Mouse (Mus musculus) forebrain, embryonic 10.5 days (tissue): Measurements from ENCODE around the gene Fgf2. TPM values are rescaled to one million over a fixed set of nuclear protein-coding genes. Genes with fewer than 3 reads are reported as not detected.

ENCODE experiments used
- DNase-seq: peaks from one replicate; pipeline ENCODE4 v3.0.0-alpha.2; 2017; ENCODE audit warnings: low spot score; ENCODE audit errors: extremely low spot score
- H3K27ac ChIP-seq: fragments of 300-500 bp; sonication (generic); 2 replicates; pipeline ENCODE4 v1.5.1; 2016; ENCODE audit warnings: mild to moderate bottlenecking
- H3K27me3 ChIP-seq: fragments of 300-500 bp; sonication (generic); 2 replicates; pipeline ENCODE4 v1.6.1; 2016; ENCODE audit warnings: mild to moderate bottlenecking; ENCODE audit not compliant: poor library complexity, severe bottlenecking
- H3K36me3 ChIP-seq: fragments of 300-500 bp; sonication (generic); replicated peaks from 2 replicates; pipeline ENCODE4 v1.6.1; 2016; ENCODE audit warnings: mild to moderate bottlenecking, moderate library complexity
- H3K4me1 ChIP-seq: fragments of 300-500 bp; sonication (generic); 2 replicates; pipeline ENCODE4 v1.6.1; 2016
- H3K4me3 ChIP-seq: fragments of 300-500 bp; sonication (generic); 2 replicates; pipeline ENCODE4 v1.5.1; 2016; ENCODE audit warnings: mild to moderate bottlenecking, moderate library complexity
- H3K9me3 ChIP-seq: fragments of 300-500 bp; sonication (generic); 2 replicates; pipeline ENCODE4 v1.6.1; 2016; ENCODE audit warnings: mild to moderate bottlenecking, moderate library complexity
- WGBS: fragments of 180-500 bp; shearing (Covaris S2); methylation state at CpG from one replicate; pipeline ENCODE4 v1.1.7; 2016; 5-methylcytosine and 5-hydroxymethylcytosine counted together
- polyA plus RNA-seq: library from polyadenylated mRNA; unstranded; fragments of >200 nt; fragmentation: Nextera tagmentation; extraction: Ambion mirVana; gene quantifications from 2 replicates; pipeline ENCODE4 v1.2.1, GENCODE M21; 2016

The Fgf2 gene
- polyA plus RNA-seq, 1 experiment from 2014 or later, result 0.36 TPM

DNA sequence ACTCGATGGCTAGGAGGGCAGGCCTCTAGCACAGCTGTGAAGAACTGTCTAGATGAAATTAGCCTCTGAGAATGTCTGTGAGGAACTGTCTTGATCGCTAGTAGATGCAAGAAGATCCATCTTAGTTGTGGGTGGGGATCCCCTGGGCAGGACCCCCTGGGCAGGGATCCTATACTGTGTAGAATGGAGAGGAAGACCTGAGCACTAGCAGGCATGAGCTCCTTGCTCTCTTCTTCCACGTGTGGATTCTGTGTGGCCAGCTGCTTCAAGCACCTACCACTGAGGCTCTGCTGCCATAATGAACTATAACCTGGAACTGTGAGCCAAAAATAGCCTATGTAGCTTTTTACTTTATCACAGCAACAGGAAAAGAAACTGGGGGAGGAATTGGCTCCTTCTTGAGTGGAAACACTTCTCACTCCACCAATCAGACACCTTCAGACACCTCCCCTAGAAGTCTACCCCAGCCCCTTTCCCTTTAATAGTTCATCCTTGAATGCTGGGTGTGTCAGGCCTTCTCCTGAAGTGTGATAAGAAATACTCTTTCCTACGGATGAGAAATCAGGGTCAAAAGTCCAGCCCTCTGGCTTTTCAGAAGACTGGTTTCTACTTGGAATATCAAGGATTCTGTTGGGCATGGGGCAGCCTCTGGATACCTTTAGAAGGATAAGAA is 18.4 kb downstream of the Fgf2 start:
- Histone ChIP-seq H3K27me3 (no peaks in the 10 kb centered on the region), H3K27ac (no peak overlapping the region), H3K36me3 (no peaks in the 10 kb centered on the region), H3K9me3 (no peaks in the 10 kb centered on the region), H3K4me1 (no peaks in the 10 kb centered on the region), H3K4me3 (no peak overlapping the region)
- 59% methylated on average over 4 of the region's 4 CpGs for WGBS
- DNase-seq, result no peak

DNA sequence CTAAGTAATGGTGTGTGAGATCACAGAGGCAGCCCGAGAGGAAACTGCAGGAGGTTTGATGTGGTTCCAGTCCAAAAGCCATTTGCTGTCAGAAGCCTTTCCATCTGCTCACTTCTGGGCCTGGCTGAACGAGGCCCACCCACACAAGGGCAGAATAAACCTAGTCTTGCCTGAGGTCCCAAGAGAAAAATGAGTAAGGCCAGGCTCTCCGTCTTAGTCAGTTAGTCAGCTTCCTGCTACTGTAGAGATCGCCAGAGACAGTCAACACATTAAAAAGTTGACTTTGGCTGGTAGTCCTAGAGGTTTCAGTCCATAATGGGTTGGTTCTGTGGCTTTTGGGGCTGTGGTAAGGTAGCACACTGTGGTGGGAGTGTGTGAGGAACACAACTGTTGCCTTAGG is 22.3 kb downstream of the Fgf2 start:
- 85% methylated on average over 4 of the region's 4 CpGs for WGBS
- Histone ChIP-seq H3K4me1 (no peaks in the 10 kb centered on the region), H3K4me3 (no peak overlapping the region), H3K27ac (no peak overlapping the region), H3K9me3 (no peaks in the 10 kb centered on the region), H3K27me3 (no peaks in the 10 kb centered on the region), H3K36me3 (no peaks in the 10 kb centered on the region)
- DNase-seq, result no peak

DNA sequence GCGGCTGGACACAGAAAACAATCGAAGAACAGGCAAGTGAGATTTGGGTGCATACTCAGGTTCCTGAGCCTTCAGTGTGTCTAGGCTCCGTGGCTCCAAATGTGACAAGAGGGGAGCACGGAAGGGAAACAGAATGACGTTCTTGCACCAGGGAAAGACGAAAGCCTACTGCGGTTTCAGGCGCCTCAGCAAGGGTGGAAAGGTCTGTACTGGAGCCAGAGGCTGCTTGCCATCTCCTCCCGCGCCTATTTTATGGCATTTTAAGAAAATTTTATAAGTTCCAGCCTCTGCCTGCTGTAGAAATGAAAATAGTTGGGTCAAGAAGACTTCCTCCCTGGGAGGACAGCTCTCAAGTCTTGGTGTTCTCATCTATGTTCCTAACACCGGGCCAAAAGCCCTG is 25.6 kb downstream of the Fgf2 start:
- no peaks in the 10 kb centered on the region for H3K27me3 ChIP-seq
- 92% methylated on average over 11 of the region's 11 CpGs for WGBS
- H3K4me3 ChIP-seq, result no peak overlapping the region
- no peaks in the 10 kb centered on the region for H3K36me3 ChIP-seq
- no peak overlapping the region for H3K27ac ChIP-seq
- H3K4me1 ChIP-seq, result peaks cover 4% of the 10 kb centered on the region
- no peak for DNase-seq
- no peaks in the 10 kb centered on the region for H3K9me3 ChIP-seq

DNA sequence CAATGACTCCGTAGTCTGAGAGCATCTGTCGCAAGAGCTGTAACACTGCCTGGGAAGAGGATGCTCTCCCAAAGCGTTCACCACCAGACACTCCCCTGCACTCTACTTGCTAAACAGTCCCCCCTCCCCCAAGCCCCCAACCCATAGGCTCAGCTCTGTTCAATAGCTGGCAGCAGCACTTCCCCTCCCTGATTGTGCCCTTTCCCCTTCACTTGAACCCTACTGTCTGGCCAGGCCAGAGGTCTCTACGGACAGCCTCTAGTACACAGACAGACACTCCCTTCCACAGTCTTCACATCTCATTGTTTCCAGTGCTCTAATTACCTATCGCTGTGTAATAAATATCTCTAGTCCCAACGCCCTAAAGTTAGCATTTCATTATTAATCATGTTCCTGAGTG is 29.8 kb downstream of the Fgf2 start:
- DNase-seq, result no peak
- no peak overlapping the region for H3K27ac ChIP-seq
- H3K9me3 ChIP-seq, result no peaks in the 10 kb centered on the region
- H3K4me1 ChIP-seq, result peaks cover 4% of the 10 kb centered on the region
- H3K27me3 ChIP-seq, result no peaks in the 10 kb centered on the region
- H3K4me3 ChIP-seq, result no peak overlapping the region
- WGBS, result 83% methylated on average over 6 of the region's 6 CpGs
- H3K36me3 ChIP-seq, result no peaks in the 10 kb centered on the region

DNA sequence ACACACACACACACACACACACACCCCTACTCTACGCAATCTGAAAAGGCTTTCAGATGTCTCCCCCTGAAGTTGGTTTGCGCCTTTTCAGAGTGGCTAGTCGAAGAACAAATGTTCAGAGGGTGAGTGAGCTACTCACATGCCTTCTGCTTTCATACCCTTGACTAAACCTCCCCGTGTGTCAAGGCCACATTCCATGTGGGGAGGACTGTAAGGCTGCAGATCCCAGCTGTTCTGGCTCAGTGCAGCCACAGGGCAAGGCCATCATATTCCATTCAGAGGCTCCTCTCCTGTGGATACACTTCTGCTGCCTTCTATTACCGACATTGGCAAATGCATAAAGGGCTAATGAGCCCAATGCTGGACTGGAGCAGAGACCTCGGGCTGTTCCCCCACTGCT is 30.3 kb downstream of the Fgf2 start:
- peaks cover 4% of the 10 kb centered on the region for H3K4me1 ChIP-seq
- no peak overlapping the region for H3K27ac ChIP-seq
- WGBS, result 95% methylated on average over 6 of the region's 6 CpGs
- H3K27me3 ChIP-seq, result no peaks in the 10 kb centered on the region
- no peak for DNase-seq
- H3K36me3 ChIP-seq, result no peaks in the 10 kb centered on the region
- no peak overlapping the region for H3K4me3 ChIP-seq
- H3K9me3 ChIP-seq, result no peaks in the 10 kb centered on the region

DNA sequence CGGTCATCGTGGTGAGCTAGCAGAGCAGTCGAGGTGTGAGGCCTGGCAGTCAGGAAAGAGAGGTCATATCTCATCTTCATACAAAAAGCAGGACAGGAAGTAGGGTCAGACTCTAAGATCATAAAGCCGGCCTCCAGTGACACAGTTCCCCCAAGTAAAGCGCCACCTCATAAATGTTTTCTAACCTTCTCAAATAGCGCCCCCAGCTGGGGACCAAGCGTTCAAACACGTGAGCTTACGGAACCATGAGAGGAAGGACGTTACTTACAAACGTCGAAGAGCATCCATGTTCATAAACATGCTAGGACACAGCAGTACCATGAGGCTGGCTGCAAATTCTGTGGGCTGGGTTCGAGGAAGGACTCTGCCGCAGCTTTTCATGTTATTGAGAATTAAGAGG is 31.1 kb downstream of the Fgf2 start:
- DNase-seq, result no peak
- WGBS, result 86% methylated on average over 14 of the region's 14 CpGs

DNA sequence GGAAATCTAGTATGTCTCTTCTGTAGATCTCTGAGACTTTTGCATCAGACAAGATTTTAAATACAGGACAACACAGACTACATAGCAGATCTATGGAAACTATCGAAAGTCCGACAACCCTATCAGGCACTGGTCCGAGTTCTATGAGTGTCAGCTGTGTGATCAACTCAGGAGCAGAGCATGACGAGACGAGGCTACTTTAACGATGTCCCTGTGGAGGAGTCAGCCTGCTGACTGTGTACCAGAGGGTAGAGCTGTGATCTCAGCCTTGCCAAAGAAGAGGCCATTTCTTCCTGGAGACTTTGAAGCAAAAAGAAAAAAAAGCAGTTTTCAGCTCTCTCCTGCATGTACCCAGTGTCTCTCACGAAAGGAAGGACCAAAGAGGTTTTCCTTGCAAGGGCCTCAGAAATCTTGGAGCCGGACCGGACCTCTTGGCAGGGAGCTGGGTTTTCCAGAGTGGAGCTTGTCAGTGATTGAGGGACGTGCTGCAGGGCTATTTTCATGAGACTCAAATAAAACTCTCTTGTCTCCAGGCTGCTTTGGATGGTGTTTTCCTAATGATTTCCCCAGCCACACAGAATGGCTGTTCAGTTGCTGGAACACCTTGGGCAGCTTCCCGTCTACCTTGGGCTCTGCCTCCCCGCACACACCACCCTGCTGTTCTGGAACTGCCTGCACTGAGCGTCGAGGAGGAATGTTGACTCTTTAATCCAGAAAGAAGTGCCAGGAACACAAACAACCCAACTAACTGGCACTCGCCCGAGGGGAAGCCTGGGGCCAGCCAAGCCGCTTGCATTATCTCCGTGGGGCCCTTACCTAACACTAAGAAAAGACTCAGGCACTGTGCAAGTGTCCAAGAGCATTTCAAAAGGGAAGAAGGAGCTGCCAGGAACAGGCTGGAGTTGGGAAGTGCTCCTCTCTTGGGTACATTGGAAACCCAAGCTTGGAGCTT is 32.1 kb downstream of the Fgf2 start:
- no peaks in the 10 kb centered on the region for H3K27me3 ChIP-seq
- no peak overlapping the region for H3K27ac ChIP-seq
- WGBS, result 80% methylated on average over 18 of the region's 18 CpGs
- no peaks in the 10 kb centered on the region for H3K9me3 ChIP-seq
- H3K36me3 ChIP-seq, result no peaks in the 10 kb centered on the region
- peaks cover 4% of the 10 kb centered on the region for H3K4me1 ChIP-seq
- DNase-seq, result no peak
- no peak overlapping the region for H3K4me3 ChIP-seq

More for the DNA sequence above, 31.1 kb downstream of the Fgf2 start:
- H3K4me1 ChIP-seq, result peaks cover 4% of the 10 kb centered on the region
- H3K27ac ChIP-seq, result no peak overlapping the region
- H3K36me3 ChIP-seq, result no peaks in the 10 kb centered on the region
- no peaks in the 10 kb centered on the region for H3K9me3 ChIP-seq
- no peak overlapping the region for H3K4me3 ChIP-seq
- H3K27me3 ChIP-seq, result no peaks in the 10 kb centered on the region

DNA sequence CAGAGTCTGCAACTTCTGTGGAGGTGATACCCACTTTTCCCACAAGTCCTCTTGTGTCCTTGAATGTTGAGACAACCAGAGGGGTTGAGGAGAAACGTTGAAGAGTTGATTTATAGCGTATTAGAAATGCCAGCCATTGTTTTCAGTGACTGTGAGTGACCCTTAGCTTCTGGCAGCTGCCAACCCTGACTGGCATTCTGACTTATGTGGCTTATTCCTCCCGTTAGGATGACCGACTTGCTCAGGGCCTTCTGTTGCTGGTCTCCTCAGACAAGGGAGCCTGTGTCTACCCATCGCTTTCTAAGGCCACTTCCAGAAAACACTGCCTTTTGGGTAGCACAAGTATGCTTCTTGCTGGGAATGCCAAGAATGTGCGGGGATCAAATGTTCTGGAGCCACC is 33.3 kb downstream of the Fgf2 start:
- 77% methylated on average over 6 of the region's 6 CpGs for WGBS
- Histone ChIP-seq H3K27me3 (no peaks in the 10 kb centered on the region), H3K4me3 (no peak overlapping the region), H3K36me3 (no peaks in the 10 kb centered on the region), H3K27ac (no peak overlapping the region), H3K9me3 (no peaks in the 10 kb centered on the region), H3K4me1 (peaks cover 4% of the 10 kb centered on the region)
- DNase-seq, result no peak

DNA sequence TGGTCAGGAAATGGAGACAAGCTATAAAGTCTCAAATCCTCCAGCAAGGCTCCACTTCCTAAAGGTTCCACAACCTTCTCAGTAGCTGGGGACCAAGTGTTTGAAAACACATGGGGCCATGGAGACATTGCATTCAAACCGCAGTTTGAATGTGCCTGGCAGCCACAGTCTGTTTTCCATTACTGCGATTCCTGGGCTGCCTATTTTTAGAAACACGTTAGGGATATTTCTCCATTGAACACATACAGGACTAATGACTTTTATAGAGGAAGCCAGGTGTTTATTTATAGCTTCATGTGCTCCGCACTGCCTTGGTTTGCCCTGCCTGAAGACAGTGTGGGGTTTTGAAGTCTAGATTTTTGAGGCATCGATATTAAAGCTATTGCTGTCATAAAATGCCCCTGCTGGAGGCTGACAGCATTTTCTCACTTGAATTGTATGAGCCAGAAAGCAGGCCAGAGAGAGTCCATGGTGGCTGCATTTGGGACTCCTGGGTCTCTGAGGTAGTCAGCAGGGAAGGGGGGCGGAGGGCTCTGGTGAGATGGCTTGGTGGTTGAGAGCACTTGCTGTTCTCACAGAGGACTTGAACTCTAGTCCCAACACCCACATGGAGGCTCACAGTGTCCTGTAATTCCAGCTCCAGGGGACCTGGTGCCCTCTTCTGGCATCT is 35.1 kb downstream of the Fgf2 start:
- no peak for DNase-seq
- no peaks in the 10 kb centered on the region for H3K27me3 ChIP-seq
- no peaks in the 10 kb centered on the region; the same call in 1 of the 2 replicates for H3K4me1 ChIP-seq
- H3K36me3 ChIP-seq, result no peaks in the 10 kb centered on the region
- no peaks in the 10 kb centered on the region for H3K9me3 ChIP-seq
- H3K4me3 ChIP-seq, result no peak overlapping the region
- H3K27ac ChIP-seq, result no peak overlapping the region
- 85% methylated on average over 6 of the region's 6 CpGs for WGBS

DNA sequence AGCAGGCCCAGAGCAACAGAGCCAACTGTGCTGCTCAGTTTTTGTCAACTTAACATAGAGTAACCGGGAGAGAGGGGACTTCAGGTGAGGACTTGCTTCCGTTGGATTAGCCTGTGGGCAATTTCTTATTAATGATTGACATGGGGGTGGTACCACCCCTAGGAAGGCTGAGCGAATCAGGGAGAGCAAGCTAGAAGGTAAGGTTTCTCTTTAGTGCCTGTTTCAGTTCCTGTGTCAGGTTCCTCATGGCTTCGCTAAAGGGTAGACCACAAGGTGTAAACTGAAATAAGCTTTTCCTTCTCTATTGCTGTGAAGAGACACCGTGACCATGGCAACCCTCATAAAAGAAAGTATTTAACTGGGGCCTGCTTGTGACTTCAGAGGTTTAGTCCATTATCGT is 39.2 kb downstream of the Fgf2 start:
- Histone ChIP-seq H3K4me3 (no peak overlapping the region), H3K36me3 (no peaks in the 10 kb centered on the region), H3K9me3 (peaks cover 6% of the 10 kb centered on the region; the same call in 1 of the 2 replicates), H3K27ac (no peak overlapping the region), H3K27me3 (no peaks in the 10 kb centered on the region), H3K4me1 (no peaks in the 10 kb centered on the region)
- 92% methylated on average over 6 of the region's 6 CpGs for WGBS
- no peak for DNase-seq

DNA sequence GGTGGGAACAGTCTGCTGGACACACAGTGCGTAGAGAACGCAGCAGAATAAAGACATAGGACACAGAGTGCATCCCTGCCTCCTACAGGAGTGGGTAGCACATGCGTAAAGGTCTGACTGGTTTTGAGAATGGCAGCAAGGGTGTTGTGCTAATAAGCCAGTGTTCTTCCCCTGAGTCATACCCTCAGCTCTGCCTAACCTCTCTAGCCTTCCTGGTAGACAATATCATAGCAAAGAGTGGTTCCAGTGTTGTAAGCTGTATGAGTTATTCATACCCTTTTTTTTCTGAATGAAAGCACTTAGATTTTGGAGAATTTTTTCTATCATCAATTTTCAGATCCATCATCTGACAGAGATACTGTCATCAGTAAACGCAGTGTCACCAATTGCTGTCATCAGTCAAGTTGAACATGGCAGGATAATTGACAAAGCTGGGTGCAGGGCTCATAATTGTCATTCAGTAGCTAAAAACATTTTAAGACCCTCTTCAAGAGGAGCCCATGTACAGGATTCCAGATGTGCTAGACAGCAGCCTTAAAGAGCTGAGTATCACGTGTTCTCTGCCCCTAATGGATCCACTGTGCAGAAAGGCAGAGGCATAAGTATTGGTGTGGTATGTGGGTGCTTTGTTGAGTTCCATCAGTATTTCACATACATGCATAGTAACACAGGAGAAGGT is 48.9 kb downstream of the Fgf2 start:
- Histone ChIP-seq H3K36me3 (no peaks in the 10 kb centered on the region), H3K27me3 (no peaks in the 10 kb centered on the region), H3K4me3 (no peak overlapping the region), H3K9me3 (no peaks in the 10 kb centered on the region), H3K27ac (no peak overlapping the region), H3K4me1 (peaks cover under 1% of the 10 kb centered on the region; the same call in 1 of the 2 replicates)
- no peak for DNase-seq
- 87% methylated on average over 5 of the region's 5 CpGs for WGBS

DNA sequence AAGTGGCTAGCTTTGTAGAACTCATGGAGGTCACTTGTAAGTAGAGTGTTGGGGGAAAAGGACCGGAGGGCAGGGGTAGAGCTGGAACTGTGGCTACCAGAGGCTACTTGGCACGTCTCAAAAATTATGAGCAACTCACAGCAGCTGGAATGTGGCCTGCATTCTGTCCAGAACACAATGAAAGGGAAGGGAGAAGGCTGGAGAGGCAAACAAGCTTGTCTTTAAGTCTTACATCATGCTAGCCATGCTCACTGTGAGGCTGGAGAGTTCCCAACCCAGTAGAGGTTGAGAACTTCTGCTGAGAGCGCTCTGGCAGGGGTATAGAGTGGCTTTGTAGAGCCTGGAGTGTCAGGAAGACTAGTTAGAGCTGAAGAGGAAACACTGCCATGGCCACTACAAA is 49.5 kb downstream of the Fgf2 start:
- no peaks in the 10 kb centered on the region for H3K36me3 ChIP-seq
- no peak overlapping the region for H3K4me3 ChIP-seq
- no peaks in the 10 kb centered on the region for H3K27me3 ChIP-seq
- H3K4me1 ChIP-seq, result peaks cover 3% of the 10 kb centered on the region; the same call in 1 of the 2 replicates
- no peak overlapping the region for H3K27ac ChIP-seq
- H3K9me3 ChIP-seq, result no peaks in the 10 kb centered on the region
- no peak for DNase-seq
- 89% methylated on average over 3 of the region's 3 CpGs for WGBS
